Mouse (Mus musculus) ES-Bruce4 (cell line): ENCODE results near the gene Ccser1. TPM values are rescaled to one million over a fixed set of nuclear protein-coding genes. Genes with fewer than 3 reads are reported as not detected.
"Not testable (repeated sequence)": the region's sequence is repeated elsewhere in the genome, so short reads cannot be mapped to it uniquely, and the experiment has no call there.

Experiments
- H3K27ac ChIP-seq: 2 replicates; pipeline ENCODE4 v1.5.1; 2012; ENCODE audit warnings: low read length, inconsistent platforms; ENCODE audit not compliant: insufficient read depth
- H3K27me3 ChIP-seq: 2 replicates; pipeline ENCODE4 v1.6.1; 2012; ENCODE audit warnings: mild to moderate bottlenecking, low read length, inconsistent platforms; ENCODE audit not compliant: control insufficient read depth, poor library complexity, insufficient read depth, severe bottlenecking
- H3K36me3 ChIP-seq: 2 replicates; pipeline ENCODE4 v1.6.1; 2012; ENCODE audit warnings: inconsistent platforms, mild to moderate bottlenecking, low read length, moderate library complexity; ENCODE audit not compliant: control insufficient read depth, poor library complexity, insufficient read depth, severe bottlenecking
- H3K4me1 ChIP-seq: one replicate; pipeline ENCODE4 v1.8.1; 2011; ENCODE audit warnings: low read length; ENCODE audit not compliant: control insufficient read depth, insufficient read depth
- H3K4me3 ChIP-seq: 2 replicates; pipeline ENCODE4 v1.5.1; 2011; ENCODE audit warnings: low read depth, mild to moderate bottlenecking, low read length
- H3K9ac ChIP-seq: 2 replicates; pipeline ENCODE4 v1.6.1; 2012; ENCODE audit warnings: low read depth, mild to moderate bottlenecking, inconsistent platforms; ENCODE audit not compliant: poor library complexity, severe bottlenecking
- H3K9me3 ChIP-seq: replicated peaks from 2 replicates; pipeline ENCODE4 v1.6.1; 2012; ENCODE audit warnings: mild to moderate bottlenecking, low read length, inconsistent platforms; ENCODE audit not compliant: control insufficient read depth, poor library complexity, insufficient read depth, severe bottlenecking
- CTCF ChIP-seq: IDR thresholded peaks from one replicate; pipeline ENCODE4 v1.8.1; 2011; ENCODE audit warnings: low read depth, low read length
- EP300 ChIP-seq: IDR thresholded peaks from 2 replicates; pipeline ENCODE4 v1.6.1; 2011; ENCODE audit warnings: low read depth, low read length; ENCODE audit not compliant: insufficient read depth
- POLR2A ChIP-seq: IDR thresholded peaks from one replicate; pipeline ENCODE4 v1.8.1; 2011; ENCODE audit warnings: low read length; ENCODE audit not compliant: insufficient read depth
- polyA plus RNA-seq: library from polyadenylated mRNA; stranded (reverse); fragments of >200 nt; gene quantifications from 2 replicates; pipeline ENCODE4 v1.2.4, GENCODE M21; 2011; ENCODE audit warnings: low read depth; ENCODE audit not compliant: missing spikeins, insufficient read depth, insufficient read length

Gene Ccser1
- polyA plus RNA-seq, 1 experiment = 1.1 TPM

- Histone ChIP-seq H3K4me1 (no peaks in the 10 kb centered on the region), H3K27ac (no peak overlapping the region), H3K4me3 (no peak overlapping the region), H3K9me3 (no peaks in the 10 kb centered on the region), H3K36me3 (no peaks in the 10 kb centered on the region), H3K27me3 (no peaks in the 10 kb centered on the region), H3K9ac (no peak overlapping the region)
- TF ChIP-seq CTCF (no peak), POLR2A (no peak), EP300 (no peak)
Measured at GRCm38 (mm10) chr6:61248700-61249099, 68.6 kb downstream of the Ccser1 start.

GRCm38 (mm10) chr6:61251232-61251631 is 71.1 kb downstream of the Ccser1 start:
- H3K4me1 ChIP-seq = no peaks in the 10 kb centered on the region
- H3K36me3 ChIP-seq = no peaks in the 10 kb centered on the region
- no peak for TF ChIP-seq CTCF
- TF ChIP-seq EP300 = no peak
- no peak for TF ChIP-seq POLR2A
- H3K9me3 ChIP-seq = no peaks in the 10 kb centered on the region
- no peak overlapping the region for H3K4me3 ChIP-seq
- no peaks in the 10 kb centered on the region for H3K27me3 ChIP-seq
- H3K9ac ChIP-seq = no peak overlapping the region
- no peak overlapping the region for H3K27ac ChIP-seq

- no peaks in the 10 kb centered on the region for H3K9me3 ChIP-seq
- H3K36me3 ChIP-seq = no peaks in the 10 kb centered on the region
- no peaks in the 10 kb centered on the region for H3K4me1 ChIP-seq
- no peak overlapping the region for H3K4me3 ChIP-seq
- no peaks in the 10 kb centered on the region for H3K27me3 ChIP-seq
- H3K9ac ChIP-seq = no peak overlapping the region
- TF ChIP-seq CTCF (no peak), POLR2A (no peak), EP300 (no peak)
- H3K27ac ChIP-seq = no peak overlapping the region
Measured at GRCm38 (mm10) chr6:61252912-61253311, 72.8 kb downstream of the Ccser1 start.

- not testable (repeated sequence) for H3K9ac ChIP-seq, H3K4me3 ChIP-seq, H3K9me3 ChIP-seq, H3K36me3 ChIP-seq, H3K4me1 ChIP-seq, H3K27ac ChIP-seq, H3K27me3 ChIP-seq
Measured at GRCm38 (mm10) chr6:61255874-61256273, 75.8 kb downstream of the Ccser1 start.

- Histone ChIP-seq H3K9ac (no peak overlapping the region), H3K36me3 (no peaks in the 10 kb centered on the region), H3K27ac (no peak overlapping the region), H3K4me3 (no peak overlapping the region), H3K9me3 (no peaks in the 10 kb centered on the region), H3K4me1 (no peaks in the 10 kb centered on the region), H3K27me3 (no peaks in the 10 kb centered on the region)
- TF ChIP-seq POLR2A = no peak
- TF ChIP-seq CTCF = no peak
- no peak for TF ChIP-seq EP300
Measured at GRCm38 (mm10) chr6:61258847-61259634, 78.9 kb downstream of the Ccser1 start.

- no peak overlapping the region for H3K4me3 ChIP-seq
- no peak overlapping the region for H3K9ac ChIP-seq
Measured at GRCm38 (mm10) chr6:61261381-61261780, 81.3 kb downstream of the Ccser1 start.

More at GRCm38 (mm10) chr6:61261381-61261780, 81.3 kb downstream of the Ccser1 start:
- TF ChIP-seq CTCF = no peak
- TF ChIP-seq EP300 = no peak
- no peak for TF ChIP-seq POLR2A
- H3K9me3 ChIP-seq = no peaks in the 10 kb centered on the region
- no peaks in the 10 kb centered on the region for H3K27me3 ChIP-seq
- H3K4me1 ChIP-seq = no peaks in the 10 kb centered on the region
- no peaks in the 10 kb centered on the region for H3K36me3 ChIP-seq
- H3K27ac ChIP-seq = no peak overlapping the region
